Mouse (Mus musculus): ENCODE measurements at regions not wholly inside any gene's neighbourhood (a gene's known extent, or its start where the extent isn't known, plus 50 kb on each side); places are given as distances from the start of the nearest gene placed in this dataset.

DNA sequence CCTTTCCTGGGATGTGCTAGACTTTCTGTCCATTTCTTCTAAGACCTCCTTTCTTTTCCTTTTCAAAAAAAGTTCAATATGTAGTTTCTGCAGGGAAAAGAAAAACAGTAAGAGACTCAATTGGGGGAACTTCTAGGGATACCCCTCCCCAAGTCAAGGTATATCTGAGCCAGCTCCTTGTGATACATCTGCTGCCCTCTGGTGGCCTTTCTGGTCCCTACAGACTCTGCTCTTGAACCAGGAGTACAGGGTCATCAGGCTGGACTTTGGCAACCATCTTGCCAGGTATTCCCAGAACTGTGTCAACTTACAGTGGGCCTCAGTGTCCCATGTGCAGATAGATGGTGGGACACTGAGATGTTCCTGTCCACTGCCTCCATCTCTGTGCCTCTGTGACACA is 346.5 kb downstream of the Glrx3 start:
- TF ChIP-seq CTCF (IDR thresholded peaks at IDR 0.05; ENCODE audit: control insufficient read depth, insufficient read depth, insufficient read length) (no peak), MYOD1 (IDR thresholded peaks at IDR 0.05; ENCODE audit: control insufficient read depth, insufficient read length, low read depth) (no peak), USF1 (IDR thresholded peaks at IDR 0.05; ENCODE audit: low read depth) (no peak), MYOG (IDR thresholded peaks at IDR 0.05; ENCODE audit: control insufficient read depth, extremely low read depth, insufficient read length) (no peak), MAX (IDR thresholded peaks at IDR 0.05) (no peak), CEBPB (IDR thresholded peaks at IDR 0.05; ENCODE audit: low read depth) (no peak)

Data from C2C12 (cell line).